Mouse (Mus musculus) C2C12 (cell line): Measurements from ENCODE around the gene Cfdp1.

Experiments
- CTCF ChIP-seq: IDR thresholded peaks from one replicate; pipeline ENCODE4 v1.5.1; 2011; ENCODE audit not compliant: control insufficient read depth, insufficient read depth, insufficient read length
- MYOD1 ChIP-seq: IDR thresholded peaks from one replicate; pipeline ENCODE4 v1.6.1; 2011; ENCODE audit warnings: low read depth; ENCODE audit not compliant: control insufficient read depth, insufficient read length
- USF1 ChIP-seq: IDR thresholded peaks from one replicate; pipeline ENCODE4 v1.6.1; 2011; ENCODE audit warnings: low read depth, mild to moderate bottlenecking, control low read depth, moderate library complexity

DNA sequence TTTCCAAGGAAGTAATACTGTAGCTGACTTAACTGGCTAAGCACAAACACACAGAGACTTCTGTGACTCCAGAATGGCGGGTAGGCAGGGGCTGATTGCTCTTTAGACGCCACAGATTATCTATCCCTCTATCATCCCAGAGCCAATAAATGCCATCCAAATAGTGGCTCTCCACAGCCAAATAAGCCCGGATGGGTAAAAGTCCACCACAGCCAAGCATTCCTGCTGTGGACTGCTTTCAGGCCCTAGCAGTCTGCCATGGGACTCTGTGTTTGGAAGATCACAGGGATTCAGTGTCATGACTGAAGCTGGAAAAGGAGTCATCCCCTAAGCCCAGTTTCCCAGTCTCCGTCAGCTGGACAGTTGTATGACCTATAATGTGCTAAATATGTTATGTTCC lies 126.5 kb downstream of the Cfdp1 start:
- no peak for TF ChIP-seq CTCF
- no peak for TF ChIP-seq USF1
- TF ChIP-seq MYOD1, result no peak
